Mouse (Mus musculus): ENCODE measurements around the gene Nkiras1. TPM values are rescaled to one million over a fixed set of nuclear protein-coding genes. Genes with fewer than 3 reads are reported as not detected.

The Nkiras1 gene
- polyA plus RNA-seq, 1 experiment from 2014 or later, result 13.8 TPM

DNA sequence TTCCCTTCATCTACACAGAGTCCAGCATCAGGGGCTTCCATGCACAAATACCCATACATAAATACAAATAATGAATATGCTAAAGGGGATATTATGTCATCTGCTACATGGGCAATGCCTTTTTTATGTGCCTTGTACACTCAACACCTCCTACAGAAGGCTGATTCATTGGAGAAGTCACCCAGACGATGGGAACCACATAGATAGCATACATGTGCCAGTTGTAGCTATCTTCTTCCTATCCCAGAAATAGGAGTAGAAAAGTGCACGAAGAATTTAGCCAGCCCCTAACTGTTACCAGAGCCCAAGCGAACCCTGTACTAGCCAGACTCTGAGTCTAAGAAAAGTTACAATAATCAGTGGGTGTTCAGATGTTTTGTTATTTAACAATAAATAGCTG, 21.2 kb downstream of the Nkiras1 start:
- 88% methylated on average over 3 of the region's 3 CpGs for WGBS
- DNase-seq (ENCODE audit: low spot score) (no peak), ATAC-seq (replicated peaks; ENCODE audit: low FRiP score) (no peak)
- H3K4me1 ChIP-seq (replicated peaks; ENCODE audit: control insufficient read depth, insufficient read depth, low read length), result no peaks in the 10 kb centered on the region
- H3K27me3 ChIP-seq (ENCODE audit: control insufficient read depth, insufficient read depth, low read length), result no peaks in the 10 kb centered on the region
- H3K9me3 ChIP-seq (ENCODE audit: control insufficient read depth, low read length), result no peaks in the 10 kb centered on the region
- H3K4me3 ChIP-seq (ENCODE audit: low read depth, low read length), result no peak overlapping the region
- no peaks in the 10 kb centered on the region for H3K36me3 ChIP-seq (ENCODE audit: control insufficient read depth, insufficient read depth, low read length)
- no peak overlapping the region for H3K27ac ChIP-seq (ENCODE audit: low read depth, low read length)
- no peak overlapping the region for H3K4me2 ChIP-seq (ENCODE audit: low read depth, low read length, severe bottlenecking)
- no peak overlapping the region for H3K9ac ChIP-seq (ENCODE audit: low read length)

DNA sequence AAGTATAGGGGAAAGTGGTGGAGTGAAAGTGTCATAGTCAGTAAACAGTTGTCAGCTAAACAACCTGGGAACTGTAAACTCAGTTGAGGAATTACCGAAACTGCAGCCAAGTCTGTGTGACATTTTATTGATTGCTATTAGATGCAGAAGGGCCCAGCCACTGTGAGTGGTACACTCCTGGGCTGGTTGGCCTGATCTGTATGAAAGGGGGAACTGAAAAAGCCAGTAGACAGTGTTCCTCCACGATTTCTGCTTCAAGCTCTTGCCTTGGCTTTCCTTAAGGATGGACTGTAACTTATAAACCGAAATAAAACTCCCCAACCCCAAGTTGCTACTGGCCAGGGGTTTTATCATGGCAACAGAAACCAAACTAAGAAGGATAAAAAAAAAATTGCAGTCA, 21.6 kb downstream of the Nkiras1 start:
- DNase-seq (ENCODE audit: low spot score) (no peak), ATAC-seq (replicated peaks; ENCODE audit: low FRiP score) (no peak)
- no peak overlapping the region for H3K4me3 ChIP-seq (ENCODE audit: low read depth, low read length)
- no peak overlapping the region for H3K4me2 ChIP-seq (ENCODE audit: low read depth, low read length, severe bottlenecking)
- WGBS, result 89% methylated on average over 3 of the region's 3 CpGs
- no peak overlapping the region for H3K27ac ChIP-seq (ENCODE audit: low read depth, low read length)
- no peaks in the 10 kb centered on the region for H3K9me3 ChIP-seq (ENCODE audit: control insufficient read depth, low read length)
- H3K36me3 ChIP-seq (ENCODE audit: control insufficient read depth, insufficient read depth, low read length), result no peaks in the 10 kb centered on the region
- H3K27me3 ChIP-seq (ENCODE audit: control insufficient read depth, insufficient read depth, low read length), result no peaks in the 10 kb centered on the region
- H3K4me1 ChIP-seq (replicated peaks; ENCODE audit: control insufficient read depth, insufficient read depth, low read length), result no peaks in the 10 kb centered on the region
- no peak overlapping the region for H3K9ac ChIP-seq (ENCODE audit: low read length)

DNA sequence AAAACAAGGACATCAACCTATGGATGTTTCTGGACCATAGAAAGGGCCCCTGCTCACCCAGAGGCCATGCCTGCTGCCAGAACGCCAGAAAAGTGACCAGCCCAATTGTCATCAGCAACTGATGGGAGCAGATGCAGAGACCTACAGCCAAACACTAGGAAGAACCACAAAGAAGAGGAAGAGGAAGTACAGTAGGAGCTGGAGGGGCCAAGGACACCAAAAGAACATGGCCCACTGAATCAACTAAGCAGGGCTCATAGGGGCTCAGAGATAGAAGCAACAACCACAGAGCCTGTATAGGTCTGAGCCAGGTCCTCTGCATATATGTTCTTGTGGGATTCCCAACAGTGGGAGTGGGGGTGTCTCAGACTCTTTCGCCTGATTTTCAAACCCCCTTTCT, 26.5 kb downstream of the Nkiras1 start:
- H3K4me1 ChIP-seq (replicated peaks; ENCODE audit: control insufficient read depth, insufficient read depth, low read length), result no peaks in the 10 kb centered on the region
- H3K27ac ChIP-seq (ENCODE audit: low read depth, low read length), result no peak overlapping the region
- no peak overlapping the region for H3K4me2 ChIP-seq (ENCODE audit: low read depth, low read length, severe bottlenecking)
- H3K4me3 ChIP-seq (ENCODE audit: low read depth, low read length), result no peak overlapping the region
- WGBS, result 89% methylated on average over 2 of the region's 2 CpGs
- H3K27me3 ChIP-seq (ENCODE audit: control insufficient read depth, insufficient read depth, low read length), result no peaks in the 10 kb centered on the region
- no peaks in the 10 kb centered on the region for H3K36me3 ChIP-seq (ENCODE audit: control insufficient read depth, insufficient read depth, low read length)
- no peak overlapping the region for H3K9ac ChIP-seq (ENCODE audit: low read length)
- no peak for ATAC-seq (replicated peaks; ENCODE audit: low FRiP score)
- DNase-seq (ENCODE audit: low spot score), result no peak
- H3K9me3 ChIP-seq (ENCODE audit: control insufficient read depth, low read length), result no peaks in the 10 kb centered on the region

DNA sequence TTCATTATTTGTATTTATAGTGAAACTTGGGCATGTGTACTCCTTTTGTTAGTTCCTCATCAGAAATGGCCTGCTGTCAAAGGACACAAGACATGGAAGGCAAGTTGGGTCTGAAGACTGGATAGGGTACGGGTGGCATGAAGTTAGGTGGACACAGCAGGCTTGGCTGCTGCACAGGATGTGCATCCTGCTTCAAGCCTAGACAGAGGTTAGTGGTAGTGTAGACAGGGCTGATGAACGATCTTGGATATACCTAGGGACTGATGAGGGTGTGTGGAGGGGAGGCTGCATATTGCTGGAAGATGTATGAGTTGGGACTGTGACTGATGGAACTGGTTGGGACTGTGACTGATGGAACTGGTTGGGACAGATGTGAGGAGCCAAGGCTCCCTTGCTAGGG, 27.9 kb downstream of the Nkiras1 start:
- no peak for ATAC-seq (replicated peaks; ENCODE audit: low FRiP score)
- no peaks in the 10 kb centered on the region for H3K9me3 ChIP-seq (ENCODE audit: control insufficient read depth, low read length)

DNA sequence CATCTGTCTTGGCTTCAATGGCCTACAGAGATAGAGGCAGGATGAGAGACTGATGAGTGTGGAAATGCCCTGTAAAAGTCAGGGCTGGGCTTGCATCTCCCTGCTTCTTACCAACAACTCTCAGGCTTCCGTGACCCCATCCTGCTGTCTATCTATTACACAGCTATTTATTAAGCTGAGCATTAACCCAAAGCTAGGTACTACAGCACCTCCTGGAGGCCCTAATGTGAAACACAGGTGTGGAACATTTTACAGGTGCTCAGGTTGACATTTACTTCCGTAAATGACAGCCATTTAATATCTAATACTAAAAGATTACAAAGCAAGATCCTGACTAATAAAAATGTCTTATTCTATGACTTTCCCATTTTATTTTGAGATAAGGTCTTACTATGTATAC, 29.7 kb downstream of the Nkiras1 start:
- Histone ChIP-seq H3K4me1 (replicated peaks; ENCODE audit: control insufficient read depth, insufficient read depth, low read length) (no peaks in the 10 kb centered on the region), H3K4me3 (ENCODE audit: low read depth, low read length) (no peak overlapping the region), H3K9ac (ENCODE audit: low read length) (no peak overlapping the region), H3K27ac (ENCODE audit: low read depth, low read length) (no peak overlapping the region), H3K27me3 (ENCODE audit: control insufficient read depth, insufficient read depth, low read length) (no peaks in the 10 kb centered on the region), H3K9me3 (ENCODE audit: control insufficient read depth, low read length) (no peaks in the 10 kb centered on the region), H3K4me2 (ENCODE audit: low read depth, low read length, severe bottlenecking) (no peak overlapping the region), H3K36me3 (ENCODE audit: control insufficient read depth, insufficient read depth, low read length) (no peaks in the 10 kb centered on the region; the same call in 1 of the 2 replicates)
- DNase-seq (ENCODE audit: low spot score), result no peak
- ATAC-seq (replicated peaks; ENCODE audit: low FRiP score), result no peak
- WGBS, result 96% methylated on average over 2 of the region's 2 CpGs

More for the DNA sequence above, 27.9 kb downstream of the Nkiras1 start:
- no peak for DNase-seq (ENCODE audit: low spot score)
- Histone ChIP-seq H3K4me1 (replicated peaks; ENCODE audit: control insufficient read depth, insufficient read depth, low read length) (no peaks in the 10 kb centered on the region), H3K36me3 (ENCODE audit: control insufficient read depth, insufficient read depth, low read length) (no peaks in the 10 kb centered on the region), H3K9ac (ENCODE audit: low read length) (no peak overlapping the region), H3K4me3 (ENCODE audit: low read depth, low read length) (no peak overlapping the region), H3K4me2 (ENCODE audit: low read depth, low read length, severe bottlenecking) (no peak overlapping the region), H3K27me3 (ENCODE audit: control insufficient read depth, insufficient read depth, low read length) (no peaks in the 10 kb centered on the region), H3K27ac (ENCODE audit: low read depth, low read length) (no peak overlapping the region)
- WGBS, result 88% methylated on average over 2 of the region's 2 CpGs

DNA sequence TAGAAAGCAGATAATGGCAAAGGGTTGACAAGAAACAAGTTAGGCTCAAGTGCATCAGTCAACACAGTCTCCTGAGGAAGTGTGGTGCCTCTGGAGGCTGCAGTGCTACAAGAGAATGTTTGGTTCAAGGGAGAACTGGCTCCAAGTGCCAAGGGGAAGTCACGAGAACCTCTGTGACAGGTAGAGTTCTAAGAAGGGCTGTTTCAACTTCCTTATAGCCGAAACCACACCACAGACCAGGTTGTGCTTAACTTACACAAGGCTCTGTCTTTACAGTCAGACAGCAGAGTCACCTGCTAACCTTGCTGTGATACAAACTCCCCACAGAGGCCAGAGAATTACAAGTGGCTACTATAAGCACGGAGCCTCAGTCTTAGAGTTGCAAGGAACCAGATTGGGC, 30.7 kb downstream of the Nkiras1 start:
- Histone ChIP-seq H3K36me3 (ENCODE audit: control insufficient read depth, insufficient read depth, low read length) (no peaks in the 10 kb centered on the region; the same call in 1 of the 2 replicates), H3K4me2 (ENCODE audit: low read depth, low read length, severe bottlenecking) (no peak overlapping the region), H3K27me3 (ENCODE audit: control insufficient read depth, insufficient read depth, low read length) (no peaks in the 10 kb centered on the region), H3K4me3 (ENCODE audit: low read depth, low read length) (no peak overlapping the region), H3K4me1 (replicated peaks; ENCODE audit: control insufficient read depth, insufficient read depth, low read length) (no peaks in the 10 kb centered on the region), H3K27ac (ENCODE audit: low read depth, low read length) (no peak overlapping the region), H3K9me3 (ENCODE audit: control insufficient read depth, low read length) (no peaks in the 10 kb centered on the region), H3K9ac (ENCODE audit: low read length) (no peak overlapping the region)
- WGBS, result 89% methylated on average over 3 of the region's 3 CpGs
- DNase-seq (ENCODE audit: low spot score) (no peak), ATAC-seq (replicated peaks; ENCODE audit: low FRiP score) (no peak)

DNA sequence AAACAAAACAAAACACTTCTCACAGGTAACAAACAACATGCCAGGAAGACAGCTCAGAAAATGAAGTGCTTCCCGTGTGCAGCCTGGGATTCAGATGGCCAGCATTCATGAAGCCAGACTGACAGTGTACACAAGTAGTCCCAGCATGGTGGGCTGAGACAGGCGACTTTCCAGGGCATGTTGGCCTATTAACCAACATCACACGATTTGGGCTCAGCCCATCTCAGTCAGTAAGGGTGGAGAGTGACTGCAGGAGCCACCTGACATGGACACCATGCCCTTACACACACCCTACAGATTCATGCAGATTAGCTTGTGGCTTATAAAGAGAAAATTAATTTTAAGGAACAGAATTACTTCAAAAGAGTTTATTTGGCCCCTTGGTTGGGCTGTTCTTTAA, 31.8 kb downstream of the Nkiras1 start:
- 79% methylated on average over 3 of the region's 3 CpGs for WGBS
- ATAC-seq (replicated peaks; ENCODE audit: low FRiP score) (no peak), DNase-seq (ENCODE audit: low spot score) (no peak)
- Histone ChIP-seq H3K4me3 (ENCODE audit: low read depth, low read length) (no peak overlapping the region), H3K4me2 (ENCODE audit: low read depth, low read length, severe bottlenecking) (no peak overlapping the region), H3K36me3 (ENCODE audit: control insufficient read depth, insufficient read depth, low read length) (no peaks in the 10 kb centered on the region; the same call in 1 of the 2 replicates), H3K4me1 (replicated peaks; ENCODE audit: control insufficient read depth, insufficient read depth, low read length) (no peaks in the 10 kb centered on the region), H3K9ac (ENCODE audit: low read length) (no peak overlapping the region), H3K27ac (ENCODE audit: low read depth, low read length) (no peak overlapping the region), H3K27me3 (ENCODE audit: control insufficient read depth, insufficient read depth, low read length) (no peaks in the 10 kb centered on the region), H3K9me3 (ENCODE audit: control insufficient read depth, low read length) (no peaks in the 10 kb centered on the region)

DNA sequence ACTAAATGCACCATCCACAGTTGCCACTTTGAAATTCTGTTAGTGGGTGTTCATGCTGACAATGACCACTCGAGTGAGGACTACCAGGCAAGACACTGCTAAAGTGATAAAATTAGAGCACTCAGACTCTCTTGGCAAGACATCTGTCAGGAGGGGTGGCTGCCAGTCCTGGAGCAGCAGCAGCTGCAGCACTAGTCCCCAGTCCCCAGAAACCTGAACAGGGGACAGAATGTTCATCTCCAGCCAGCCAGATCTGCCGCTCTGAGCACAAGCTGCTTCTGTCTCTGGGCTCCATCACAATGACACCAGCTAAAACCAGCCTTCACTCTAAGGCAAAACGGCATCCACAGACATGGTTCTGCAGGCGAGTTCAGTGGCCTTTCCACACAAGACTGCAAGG, 32.3 kb downstream of the Nkiras1 start:
- no peak for DNase-seq (ENCODE audit: low spot score)

DNA sequence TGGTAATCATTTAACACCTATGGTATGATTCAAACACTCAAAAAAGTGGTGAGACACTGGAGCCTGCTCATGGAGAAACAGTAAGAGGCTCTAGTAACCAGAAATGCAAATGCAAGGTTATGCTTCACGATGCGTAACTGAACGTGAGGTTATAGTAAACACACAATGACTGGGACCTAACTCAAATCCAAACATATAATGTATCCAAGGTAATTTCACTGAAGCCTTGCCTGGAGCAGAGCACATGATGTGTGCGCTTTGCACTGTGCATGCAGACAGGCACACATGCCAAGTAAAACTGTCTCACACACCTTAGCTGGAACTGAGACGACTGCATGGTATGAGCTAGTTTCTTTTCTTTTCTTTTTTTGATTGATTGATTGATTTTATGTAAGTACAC, 33.2 kb downstream of the Nkiras1 start:
- no peak for ATAC-seq (replicated peaks; ENCODE audit: low FRiP score)
- H3K27ac ChIP-seq (ENCODE audit: low read depth, low read length), result no peak overlapping the region
- WGBS, result 97% methylated on average over 5 of the region's 5 CpGs

More for the DNA sequence above, 32.3 kb downstream of the Nkiras1 start:
- no peak for ATAC-seq (replicated peaks; ENCODE audit: low FRiP score)
- H3K9me3 ChIP-seq (ENCODE audit: control insufficient read depth, low read length), result no peaks in the 10 kb centered on the region
- H3K36me3 ChIP-seq (ENCODE audit: control insufficient read depth, insufficient read depth, low read length), result no peaks in the 10 kb centered on the region; the same call in 1 of the 2 replicates
- H3K27ac ChIP-seq (ENCODE audit: low read depth, low read length), result no peak overlapping the region
- H3K4me3 ChIP-seq (ENCODE audit: low read depth, low read length), result no peak overlapping the region
- no peak overlapping the region for H3K9ac ChIP-seq (ENCODE audit: low read length)
- no peak overlapping the region for H3K4me2 ChIP-seq (ENCODE audit: low read depth, low read length, severe bottlenecking)
- no peaks in the 10 kb centered on the region for H3K4me1 ChIP-seq (replicated peaks; ENCODE audit: control insufficient read depth, insufficient read depth, low read length)
- 92% methylated on average over 4 of the region's 4 CpGs for WGBS
- H3K27me3 ChIP-seq (ENCODE audit: control insufficient read depth, insufficient read depth, low read length), result no peaks in the 10 kb centered on the region

More for the DNA sequence above, 33.2 kb downstream of the Nkiras1 start:
- H3K4me1 ChIP-seq (replicated peaks; ENCODE audit: control insufficient read depth, insufficient read depth, low read length), result no peaks in the 10 kb centered on the region
- H3K9ac ChIP-seq (ENCODE audit: low read length), result no peak overlapping the region
- no peak for DNase-seq (ENCODE audit: low spot score)
- no peaks in the 10 kb centered on the region; the same call in 1 of the 2 replicates for H3K36me3 ChIP-seq (ENCODE audit: control insufficient read depth, insufficient read depth, low read length)
- no peaks in the 10 kb centered on the region for H3K27me3 ChIP-seq (ENCODE audit: control insufficient read depth, insufficient read depth, low read length)
- no peak overlapping the region for H3K4me3 ChIP-seq (ENCODE audit: low read depth, low read length)
- H3K9me3 ChIP-seq (ENCODE audit: control insufficient read depth, low read length), result no peaks in the 10 kb centered on the region
- H3K4me2 ChIP-seq (ENCODE audit: low read depth, low read length, severe bottlenecking), result no peak overlapping the region
